Mouse (Mus musculus) lung, postnatal 0 days (tissue): ENCODE results near the gene Ikzf4.

Experiments used
- CTCF ChIP-seq: IDR thresholded peaks from 2 replicates; pipeline ENCODE4 v1.5.1; 2016; ENCODE audit warnings: antibody characterized with exemption, mild to moderate bottlenecking
- EP300 ChIP-seq: IDR thresholded peaks from 2 replicates; pipeline ENCODE4 v1.6.1; 2016; ENCODE audit warnings: antibody characterized with exemption, mild to moderate bottlenecking, control low read depth

DNA sequence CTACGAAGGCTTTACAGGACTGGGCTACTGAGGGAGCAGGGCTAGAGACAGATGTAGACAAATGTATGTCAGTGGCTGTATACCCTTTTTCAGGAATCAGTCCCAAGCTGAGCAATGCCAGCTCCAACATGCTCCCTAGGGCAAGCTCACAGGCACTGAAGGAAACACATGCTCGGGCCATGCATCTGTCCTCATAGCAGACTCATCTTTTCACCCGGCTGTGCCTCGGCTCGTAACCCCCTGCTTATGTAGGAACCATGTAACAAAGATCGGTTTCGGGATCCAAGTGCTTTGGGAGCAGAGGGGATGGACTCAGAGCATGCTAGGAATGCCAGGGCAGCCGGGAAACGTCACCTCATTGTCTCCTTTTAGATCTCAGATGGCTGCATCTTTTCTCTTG lies 13.7 kb upstream of the Ikzf4 start:
- TF ChIP-seq CTCF (no peak), EP300 (no peak)
